Mouse (Mus musculus) hindbrain, embryonic 15.5 days (tissue): ENCODE measurements around the gene Piga. TPM values are rescaled to one million over a fixed set of nuclear protein-coding genes. Genes with fewer than 3 reads are reported as not detected.

Experiments used
- polyA plus RNA-seq: library from polyadenylated mRNA; unstranded; fragments of >200 nt; fragmentation: Nextera tagmentation; extraction: Ambion mirVana; gene quantifications from 2 replicates; pipeline ENCODE4 v1.2.1, GENCODE M21; 2015

Piga gene
- polyA plus RNA-seq, 1 experiment from 2014 or later, result 5.8 TPM

Other genes starting within 250 kb of the Piga start
- gene Bmx, start 161.6 kb upstream of the Piga start, polyA plus RNA-seq, result 0.46 and 0.62 TPM in 2 replicates
- gene Pir, start 150.4 kb upstream of the Piga start, polyA plus RNA-seq, result 3.6 TPM in 2 replicates
- 0.30 and 0.51 TPM in 2 replicates for gene Vegfd, start 46.4 kb upstream of the Piga start, polyA plus RNA-seq
- gene Asb11, start 17.2 kb downstream of the Piga start, polyA plus RNA-seq, result not detected in 2 replicates
- gene Asb9, start 86.5 kb downstream of the Piga start, polyA plus RNA-seq, result 0.13 TPM in 1 of 2 replicates, not detected in the other